Mouse (Mus musculus): ENCODE data around the gene Vmn2r46. TPM values are rescaled to one million over a fixed set of nuclear protein-coding genes. Genes with fewer than 3 reads are reported as not detected.
"Not testable (repeated sequence)": the region's sequence is repeated elsewhere in the genome, so short reads cannot be mapped to it uniquely, and the experiment has no call there.

Gene Vmn2r46
- total RNA-seq (2015; ENCODE audit: low replicate concordance), result not detected in 2 replicates
- total RNA-seq (2017; ENCODE audit: low replicate concordance), result not detected in 2 replicates

GRCm38 (mm10) chr7:9770471-9770870, at the start of gene Vmn2r46:
Gene Vmn2r46 (minus strand): TSS chr7:9770571.
- not testable (repeated sequence) for ATAC-seq (replicated peaks; ENCODE audit: low FRiP score, poor library complexity, severe bottlenecking)

Other genes with a start within 250 kb of the Vmn2r46 start
- not detected in 2 replicates for gene Vmn2r47, start 70.8 kb upstream of the Vmn2r46 start, total RNA-seq (2015; ENCODE audit: low replicate concordance)
- not detected in 2 replicates for gene Vmn2r47, start 70.8 kb upstream of the Vmn2r46 start, total RNA-seq (2017; ENCODE audit: low replicate concordance)
- not detected in 2 replicates for gene Vmn2r48, start 183.0 kb upstream of the Vmn2r46 start, total RNA-seq (2015; ENCODE audit: low replicate concordance)
- gene Vmn2r48, start 183.0 kb upstream of the Vmn2r46 start, total RNA-seq (2017; ENCODE audit: low replicate concordance), result not detected in 2 replicates
- gene Vmn2r49, start 221.7 kb upstream of the Vmn2r46 start, total RNA-seq (2015; ENCODE audit: low replicate concordance), result not detected in 2 replicates
- not detected in 2 replicates for gene Vmn2r49, start 221.7 kb upstream of the Vmn2r46 start, total RNA-seq (2017; ENCODE audit: low replicate concordance)

Data from erythroid progenitor cell, adult 5-6 weeks (primary cell).